Mouse (Mus musculus) cerebellum, adult 11 months (tissue): Measurements from ENCODE around the gene Gm12216.
A peak's percentile ranks its signal among the peaks of the same experiment; 100 is the strongest.
"Not testable (repeated sequence)": the region's sequence is repeated elsewhere in the genome, so short reads cannot be mapped to it uniquely, and the experiment has no call there.

Source experiments
- DNase-seq: peaks from one replicate; pipeline ENCODE4 v3.0.0; 2022

The Gm12216 gene

DNA sequence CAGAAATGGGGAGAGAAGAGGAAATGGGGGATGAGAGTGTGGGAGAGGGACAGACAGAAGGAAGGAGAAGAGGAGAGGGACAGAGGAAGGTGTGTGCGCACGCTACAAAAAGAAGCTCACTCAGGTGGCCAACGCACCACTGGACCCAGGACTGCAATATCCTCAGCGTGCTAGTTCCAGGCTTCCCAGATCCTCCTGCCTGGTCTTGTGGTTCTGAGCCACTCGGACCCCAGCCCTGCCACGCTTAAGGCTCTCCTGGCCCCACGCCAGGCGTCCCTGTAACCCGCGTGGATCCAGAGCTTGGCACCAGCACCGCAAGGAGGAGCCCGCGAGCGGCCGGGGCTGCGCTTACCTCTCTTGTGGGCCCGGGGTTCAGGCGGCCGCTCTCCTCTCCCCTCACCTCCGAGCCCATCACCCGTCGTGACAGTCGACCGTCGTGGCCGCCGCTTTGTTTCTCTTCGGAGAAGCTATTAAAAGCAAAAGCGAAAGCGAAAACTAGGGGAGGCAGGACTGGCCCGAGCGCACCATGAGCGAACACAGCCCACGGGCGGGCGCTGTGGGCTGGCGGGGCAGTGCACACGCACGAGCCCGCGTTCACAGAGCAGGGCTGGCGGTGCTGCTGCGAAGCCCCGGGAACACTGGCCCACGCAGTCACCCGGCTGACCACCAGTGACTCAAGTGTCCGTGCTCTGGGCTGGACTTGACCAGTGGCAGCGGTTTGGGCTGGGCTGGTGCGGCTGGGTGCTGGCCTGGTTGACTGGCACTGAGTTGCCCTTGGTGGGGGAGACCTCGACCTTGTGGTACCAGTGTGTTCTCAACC lies at the start of gene Gm12216:
Gene Gm12216 (minus strand): TSS at position 496 of the 820 bp plus-strand sequence.
- DNase-seq, result peak; percentile 19

DNA sequence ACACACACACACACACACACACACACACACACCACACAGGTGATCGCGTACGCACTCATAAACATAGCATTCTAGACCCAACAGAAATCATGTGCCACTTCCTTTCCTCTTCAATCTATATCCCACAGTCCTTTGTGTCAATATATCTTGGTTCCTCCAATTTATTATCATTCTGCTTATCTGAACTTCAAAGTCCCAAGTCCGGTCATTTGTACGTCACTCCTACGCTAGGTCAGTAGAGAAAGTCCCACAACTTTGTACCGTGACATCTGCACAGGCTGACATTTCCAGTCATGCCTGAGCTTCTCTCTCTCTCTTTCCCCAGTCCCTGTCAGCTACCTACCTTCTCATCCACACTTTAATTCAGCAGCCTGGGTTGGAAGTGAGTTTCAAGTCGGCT lies 49.6 kb upstream of the Gm12216 start:
- DNase-seq, result no peak

DNA sequence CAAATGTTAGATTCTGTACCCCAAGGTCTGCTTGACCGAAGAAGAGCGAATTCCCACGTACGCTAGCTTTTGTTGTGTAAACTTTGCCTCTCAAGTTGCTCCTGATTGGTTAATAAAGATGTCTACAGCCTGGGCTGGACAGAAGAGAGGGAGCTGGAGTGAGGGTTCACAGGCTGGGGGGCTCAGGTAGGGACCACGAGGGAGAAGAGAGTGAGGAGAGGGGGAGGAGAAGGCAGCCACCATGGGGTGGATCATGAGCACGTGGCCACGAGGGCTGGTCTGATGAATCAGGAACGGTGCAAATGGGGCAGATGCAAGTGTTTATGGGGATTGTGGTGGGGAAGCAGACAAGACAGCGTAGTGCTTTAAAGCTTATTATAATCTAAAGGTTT lies 45.5 kb upstream of the Gm12216 start:
- DNase-seq, result no peak

DNA sequence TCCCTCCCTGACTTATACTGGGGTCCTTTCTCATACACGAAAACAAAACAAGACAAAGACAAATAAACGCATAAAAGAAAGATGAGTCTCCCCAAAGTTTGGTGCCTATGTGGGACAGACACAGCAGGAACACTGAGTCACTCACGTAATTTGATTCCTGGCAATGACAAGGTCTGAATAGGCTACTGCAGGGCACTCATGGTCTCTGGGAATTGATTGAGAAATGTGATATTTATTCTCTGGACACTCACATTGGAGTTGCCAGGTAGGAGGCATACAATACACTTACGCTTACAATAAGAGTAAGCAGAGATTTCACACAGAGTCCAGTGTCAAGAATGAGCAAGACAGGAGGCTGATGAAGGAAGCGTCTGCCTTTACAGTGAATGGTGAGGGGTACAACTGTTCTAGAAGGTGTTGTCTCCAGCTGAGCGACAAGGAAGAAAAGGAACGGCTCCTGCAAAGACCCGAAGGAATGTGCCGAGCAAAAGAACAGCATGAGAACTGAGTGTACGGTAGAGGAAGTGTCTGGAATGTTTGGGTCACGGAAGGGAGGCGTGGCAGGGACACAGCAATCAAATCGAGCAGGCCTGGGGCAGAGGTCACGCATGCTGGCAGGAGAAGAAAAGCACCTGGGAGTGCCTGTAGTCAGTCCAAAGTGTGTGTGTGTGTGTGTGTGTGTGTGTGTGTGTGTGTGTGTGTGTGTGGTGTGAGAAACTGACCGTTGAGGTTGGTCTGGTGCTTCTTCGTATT lies 44.9 kb upstream of the Gm12216 start:
- DNase-seq, result no peak

DNA sequence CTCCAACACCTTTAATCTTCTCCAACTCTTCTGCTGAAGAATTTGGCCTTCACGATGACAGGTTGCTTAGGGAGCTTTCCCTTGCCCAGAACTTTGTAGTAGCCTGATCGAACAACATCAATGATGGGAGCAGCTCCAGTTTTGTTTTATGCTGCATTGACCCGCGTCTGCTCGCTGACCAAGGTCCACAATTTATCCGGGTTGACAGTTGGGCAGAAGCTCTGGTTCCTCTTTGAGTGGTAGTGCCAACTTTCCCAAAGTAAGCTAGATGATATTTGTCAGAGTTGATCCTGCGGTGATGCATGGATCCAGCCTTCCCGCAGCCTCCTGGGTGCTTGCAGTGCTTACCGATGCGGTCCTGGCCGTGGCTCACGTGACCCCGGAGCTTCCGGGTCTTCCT lies 43.7 kb upstream of the Gm12216 start:
- DNase-seq, result no peak

DNA sequence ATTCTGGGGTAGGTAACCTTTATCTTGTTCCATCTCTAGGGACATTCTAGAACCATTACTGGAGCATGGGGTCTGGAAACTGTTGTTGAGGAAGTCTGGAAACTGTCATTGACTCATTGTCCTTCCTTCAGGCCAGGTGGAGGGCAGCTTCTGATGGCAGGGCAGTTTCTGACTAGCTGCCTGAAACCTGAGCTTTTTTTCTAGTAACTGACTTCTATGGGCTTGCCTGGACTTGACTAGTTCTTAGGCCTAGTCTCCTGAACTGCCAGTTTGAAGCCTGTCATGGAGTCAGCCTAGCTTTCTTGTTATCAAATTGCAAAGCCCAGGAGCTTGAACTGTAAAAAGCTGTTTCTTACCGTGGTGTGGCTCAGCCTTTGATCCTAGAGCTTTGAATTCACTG lies 41.9 kb upstream of the Gm12216 start:
- no peak for DNase-seq

DNA sequence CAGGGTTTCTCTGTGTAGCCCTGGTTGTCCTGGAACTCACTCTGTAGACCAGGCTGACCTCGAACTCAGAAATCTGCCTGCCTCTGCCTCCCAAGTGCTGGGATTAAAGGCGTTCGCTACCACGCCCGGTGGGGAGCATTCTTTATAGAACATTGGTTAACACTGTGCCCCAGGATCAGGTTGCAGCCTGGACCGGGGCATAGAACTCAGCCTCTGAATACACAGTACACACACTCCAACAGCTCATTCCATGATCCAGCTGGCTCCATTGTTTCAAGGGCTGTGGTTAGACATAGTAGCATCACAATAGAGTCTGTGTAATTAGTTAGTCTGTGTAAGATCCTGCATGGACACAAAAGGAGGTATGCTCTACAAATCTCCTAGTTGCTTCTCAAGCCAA lies 40.9 kb upstream of the Gm12216 start:
- DNase-seq, result no peak

DNA sequence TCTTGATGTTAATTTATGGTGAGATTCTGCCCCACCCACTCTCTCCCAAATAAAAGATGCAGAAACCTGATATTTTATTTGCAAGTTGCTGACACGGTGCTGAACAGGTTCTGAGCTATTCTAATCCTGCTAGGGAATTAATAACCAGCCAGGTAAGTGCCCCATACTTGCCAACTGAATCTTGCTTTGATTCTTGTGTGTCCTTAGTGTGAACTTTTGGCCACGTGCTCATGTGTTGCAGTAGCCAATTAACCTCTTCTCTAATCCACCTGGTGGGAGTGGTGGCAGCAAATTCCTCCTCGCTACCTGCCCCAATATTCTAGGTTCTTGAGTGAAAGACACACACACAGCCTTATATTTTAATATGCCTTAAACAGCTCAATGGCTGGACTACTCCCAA lies 39.9 kb upstream of the Gm12216 start:
- no peak for DNase-seq

DNA sequence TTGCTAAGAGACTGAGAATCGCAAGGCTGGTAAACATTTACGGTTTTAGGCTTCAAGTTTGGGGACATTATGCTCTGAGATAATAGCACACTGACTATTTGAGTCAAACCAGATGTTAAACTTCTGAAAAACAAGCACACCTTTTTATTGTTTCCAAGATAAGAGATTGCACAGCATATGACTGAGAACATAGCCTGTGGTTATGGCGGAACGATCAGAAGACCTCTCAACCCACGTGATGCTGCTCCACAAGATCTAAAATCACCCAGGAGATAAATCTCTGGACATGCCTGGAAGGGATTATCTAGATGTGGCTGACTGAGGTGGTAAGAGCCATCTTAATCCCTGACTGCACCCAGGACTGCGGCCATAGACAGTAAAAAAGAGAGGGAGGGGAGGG lies 37.9 kb upstream of the Gm12216 start:
- DNase-seq, result no peak

DNA sequence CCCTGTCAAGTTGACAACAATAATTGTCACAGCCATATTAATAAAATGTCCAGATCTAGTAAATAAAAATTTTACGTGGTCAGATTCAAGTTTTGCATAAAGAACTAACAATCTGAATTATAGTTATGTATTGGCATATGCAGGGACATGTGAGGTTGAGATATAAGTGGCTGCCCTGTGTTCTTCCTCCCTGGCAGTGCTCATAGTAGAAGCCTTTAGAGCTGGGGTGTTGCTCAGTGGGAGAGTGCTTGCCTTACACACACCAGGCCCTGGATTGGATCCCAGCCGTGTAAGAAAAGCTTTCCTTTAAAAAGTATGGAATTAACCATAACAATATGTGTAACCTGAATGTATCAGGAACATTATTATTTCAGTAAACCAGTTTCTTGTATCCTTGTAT lies 34.4 kb upstream of the Gm12216 start:
- DNase-seq, result no peak

DNA sequence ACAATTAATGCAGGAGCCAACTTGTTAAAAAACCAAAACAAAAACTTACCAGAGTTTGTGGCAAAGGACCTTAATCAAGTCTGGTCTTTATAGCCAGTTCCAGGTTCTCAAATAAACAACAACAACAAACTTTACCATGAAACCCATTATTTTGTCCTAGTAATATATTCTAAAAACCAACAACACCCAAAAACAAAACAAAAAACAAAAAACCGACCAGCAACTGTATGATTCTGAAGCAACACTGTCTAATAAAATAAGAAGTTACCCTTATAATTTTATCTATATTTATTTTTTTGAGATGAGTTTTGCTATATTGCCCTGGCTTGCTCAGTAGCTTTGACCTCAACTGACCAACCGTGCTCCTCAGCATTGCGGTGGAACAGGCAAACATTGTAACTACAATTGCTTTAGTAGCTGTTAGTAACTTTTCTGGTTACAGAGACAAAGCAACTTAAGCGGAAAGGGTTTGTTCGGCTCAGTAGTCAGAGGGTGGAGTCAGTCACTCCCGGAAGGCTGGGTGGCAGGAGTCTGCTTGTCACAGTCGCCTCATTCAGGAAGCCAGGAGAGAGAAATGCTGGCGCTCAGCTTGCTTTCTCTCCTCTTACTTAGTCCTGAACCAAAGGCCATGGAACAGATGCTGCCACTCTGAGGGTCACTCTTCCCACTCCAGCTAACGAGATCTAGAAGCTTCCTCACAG lies 33.8 kb upstream of the Gm12216 start:
- no peak for DNase-seq

DNA sequence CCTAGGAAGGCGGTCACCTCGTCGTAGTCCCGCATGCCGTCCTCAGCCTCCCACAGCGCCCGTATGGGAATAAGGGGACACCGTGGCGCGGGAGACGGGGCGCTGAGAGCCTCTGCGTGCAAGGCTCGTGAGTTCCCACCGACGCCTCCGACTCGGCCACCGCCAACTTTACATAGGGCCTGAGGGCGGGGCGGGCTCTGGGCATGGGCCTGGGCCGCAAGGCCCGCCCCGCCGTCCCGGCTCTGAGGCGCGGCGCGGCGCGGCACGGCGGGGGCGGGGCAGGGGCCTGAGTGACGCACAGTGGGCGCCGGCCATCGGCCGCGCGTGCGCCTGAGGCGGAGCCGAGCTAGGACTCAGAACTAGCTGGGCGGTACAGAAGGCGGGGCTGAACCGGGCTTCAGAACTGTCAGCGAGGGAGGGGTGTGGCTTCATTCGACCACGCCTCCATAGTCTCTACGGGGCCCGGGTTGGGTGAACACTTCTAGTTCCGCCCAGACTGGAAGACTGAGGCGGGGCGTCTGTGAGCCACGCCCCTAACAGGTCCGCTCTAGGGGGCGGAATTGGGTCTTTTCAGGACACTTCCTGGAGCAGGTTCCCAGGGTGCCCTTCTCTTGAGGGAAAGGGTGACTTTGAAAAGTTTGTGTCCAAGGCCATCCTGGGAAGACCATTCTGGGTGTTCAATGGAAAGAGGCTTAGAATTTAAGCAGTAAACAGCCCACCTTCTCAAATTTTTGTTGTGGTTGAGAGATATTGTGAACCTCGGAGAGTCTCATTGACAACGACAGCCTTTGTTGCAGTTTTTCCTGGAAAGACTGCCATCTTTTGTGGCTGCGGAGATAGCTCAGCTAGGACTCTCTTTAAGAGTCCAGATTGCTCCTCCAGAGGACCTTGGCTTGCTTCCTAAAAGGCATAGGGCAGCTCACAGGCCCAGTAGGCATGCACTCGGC lies 32.7 kb upstream of the Gm12216 start, which contains the start of gene Slc22a5:
Gene Slc22a5 (minus strand): TSS at position 156 of the 947 bp plus-strand sequence.
- peak; percentile 99 for DNase-seq

DNA sequence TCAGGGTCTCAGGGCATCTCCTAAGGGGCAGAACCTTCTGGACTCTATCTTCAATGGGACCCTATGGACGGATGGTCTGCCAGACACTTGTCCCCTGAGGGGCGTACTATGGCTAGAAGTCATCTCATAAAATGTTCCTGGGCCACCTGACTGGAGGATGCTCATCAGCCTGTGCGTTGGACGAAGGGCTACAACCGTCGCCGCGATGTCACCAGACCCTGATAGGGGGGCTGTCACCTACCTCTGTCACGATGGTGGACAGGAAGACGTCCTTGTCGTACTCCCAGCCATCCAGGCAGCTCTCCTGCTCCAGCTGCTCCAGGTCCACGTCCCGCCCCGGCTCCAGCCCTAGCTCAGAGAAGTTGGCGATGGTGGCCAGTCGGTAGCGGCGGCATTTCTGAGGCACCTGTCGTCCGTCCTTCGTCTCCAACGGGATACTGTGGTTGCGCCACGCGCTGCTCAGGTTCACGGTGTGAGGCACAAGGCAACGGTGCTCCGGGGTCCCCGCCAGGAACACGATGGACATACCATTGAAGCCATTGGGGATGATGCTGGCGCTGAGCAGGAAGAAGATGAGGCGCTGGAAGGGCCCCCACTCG lies 31.9 kb upstream of the Gm12216 start:
- no peak for DNase-seq

DNA sequence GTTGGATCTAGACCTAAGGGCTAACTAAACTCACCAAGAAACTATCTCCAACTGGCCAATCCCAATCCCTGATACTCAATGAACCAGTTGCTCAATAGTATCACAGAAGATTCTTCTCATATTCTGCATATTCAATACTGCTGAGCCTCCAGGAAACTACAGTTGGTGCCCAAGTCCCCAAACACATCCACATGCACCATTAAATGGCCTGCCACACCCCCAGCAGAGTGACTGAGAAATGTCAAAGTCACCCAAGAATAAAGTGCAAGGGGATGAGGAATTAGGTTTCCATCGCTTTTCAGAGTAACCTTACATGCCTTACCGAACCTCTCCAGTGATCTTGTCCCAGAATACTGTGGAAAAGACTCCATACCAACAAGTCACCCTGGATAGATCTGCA lies 31.2 kb upstream of the Gm12216 start:
- no peak for DNase-seq

DNA sequence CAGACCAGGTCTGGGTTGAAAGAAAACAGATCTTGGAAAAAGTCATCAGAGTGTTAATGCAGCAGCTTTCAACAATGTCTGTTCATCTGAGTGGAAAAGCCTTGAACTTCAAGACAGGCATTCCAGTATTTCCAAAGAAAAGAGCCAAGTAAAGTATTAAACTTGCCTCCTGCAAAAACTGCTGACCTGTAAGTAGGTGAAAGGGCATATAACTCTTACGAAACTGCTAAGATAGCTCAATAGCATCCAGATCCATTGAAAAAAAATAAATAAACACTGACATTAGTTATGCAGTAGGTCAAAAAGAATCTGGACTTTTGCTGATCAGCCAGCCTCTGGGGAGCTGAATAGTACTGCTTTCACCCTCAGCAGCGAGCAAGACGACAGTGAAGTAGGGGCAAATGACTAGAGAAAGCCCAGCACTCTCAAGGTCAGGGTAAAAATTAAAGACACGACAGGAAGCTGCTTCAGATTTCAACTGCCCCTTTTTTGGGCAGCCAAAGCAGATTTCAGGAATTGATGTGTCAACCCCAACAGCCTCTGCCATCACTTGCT lies 30.1 kb upstream of the Gm12216 start:
- DNase-seq, result no peak

DNA sequence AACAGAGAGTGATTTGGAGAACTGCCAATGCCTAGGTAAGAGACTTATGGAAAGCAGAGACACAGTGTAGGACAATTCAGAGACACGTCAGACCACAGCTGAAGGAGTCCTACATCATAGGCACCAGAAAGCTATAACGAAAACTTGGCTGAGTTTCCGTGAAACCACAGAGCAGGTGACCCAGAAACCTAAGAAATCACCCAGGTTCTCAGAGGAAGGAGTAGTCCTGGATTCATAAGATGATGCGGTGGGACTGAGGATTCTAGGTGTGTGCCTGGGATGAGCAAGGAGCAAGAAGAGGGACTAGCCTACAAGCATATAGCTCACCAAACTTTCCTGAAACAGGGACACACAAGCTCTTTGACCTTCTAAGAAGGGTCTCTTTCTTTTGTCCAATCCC lies 29.2 kb upstream of the Gm12216 start:
- DNase-seq, result no peak

DNA sequence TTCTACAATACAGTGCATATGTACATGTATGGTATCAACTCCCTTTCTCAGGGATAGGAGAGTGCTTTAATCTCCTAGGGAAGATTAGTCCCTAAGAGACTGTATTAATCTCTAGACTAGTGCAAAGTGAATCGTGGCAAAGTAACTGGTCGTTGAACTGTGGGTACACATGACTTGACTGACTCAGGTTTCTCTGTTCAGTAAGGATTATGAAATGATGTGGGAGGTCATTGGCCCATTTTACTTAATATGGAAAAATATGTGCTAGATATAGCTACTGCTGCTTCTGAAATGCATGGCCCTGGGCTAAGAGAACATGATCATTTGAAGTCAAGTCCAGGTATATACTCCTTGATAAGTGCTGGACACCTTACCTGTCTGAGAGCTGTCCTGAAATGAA lies 24.2 kb upstream of the Gm12216 start:
- no peak for DNase-seq

DNA sequence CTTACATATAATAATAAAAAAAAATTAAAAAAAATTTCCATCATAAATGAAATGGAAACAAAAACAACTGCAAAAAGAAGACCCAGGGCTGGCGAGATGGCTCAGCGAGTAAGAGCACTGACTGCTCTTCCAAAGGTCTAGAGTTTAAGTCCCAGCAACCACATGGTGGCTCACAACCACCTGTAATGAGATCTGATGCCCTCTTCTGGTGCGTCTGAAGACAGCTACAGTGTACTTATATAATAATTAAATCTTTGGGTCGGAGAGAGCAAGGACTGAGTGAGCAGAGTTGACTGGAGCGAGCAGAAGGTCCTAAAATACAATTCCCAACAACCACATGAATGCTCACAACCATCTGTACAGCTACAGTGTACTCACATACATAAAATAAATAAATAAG lies 19.0 kb upstream of the Gm12216 start:
- not testable (repeated sequence) for DNase-seq

DNA sequence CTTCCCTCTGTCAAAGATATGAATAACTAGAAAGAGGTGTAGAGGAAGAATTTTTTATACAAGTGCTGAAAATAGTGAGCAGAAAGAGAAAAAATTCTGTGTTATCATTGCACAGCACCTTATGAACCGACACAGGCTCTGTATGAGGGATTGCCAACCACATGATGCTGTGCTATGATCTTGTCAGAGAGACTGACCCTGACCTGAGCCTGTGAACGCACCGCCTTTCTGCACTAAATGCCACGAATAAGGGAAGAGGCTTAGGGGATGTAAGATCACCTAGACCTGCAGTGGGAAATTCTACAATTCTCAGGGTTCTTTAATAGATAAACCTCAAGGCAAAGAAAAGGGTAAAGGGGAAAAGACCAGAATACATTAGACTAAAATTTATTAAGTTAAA lies 17.4 kb upstream of the Gm12216 start:
- no peak for DNase-seq

DNA sequence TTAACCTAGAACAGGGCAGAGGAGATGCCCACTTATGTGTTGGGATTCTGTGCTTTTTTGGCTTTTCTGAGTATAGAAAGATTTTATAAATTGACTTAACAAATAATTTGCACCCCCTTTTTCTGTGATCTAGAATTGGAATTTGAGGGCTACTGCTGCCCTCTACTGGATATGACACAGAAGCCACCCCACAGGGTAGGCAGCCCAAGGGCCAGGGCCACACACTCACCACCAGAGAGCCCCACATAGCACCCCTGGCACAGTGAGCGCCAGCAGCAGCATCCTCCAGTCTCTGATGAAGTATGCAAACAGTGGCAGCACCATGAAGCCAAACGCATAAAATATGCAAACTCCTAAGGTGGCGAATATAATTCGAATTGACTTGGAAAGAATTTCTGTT lies 15.7 kb upstream of the Gm12216 start:
- DNase-seq, result no peak

DNA sequence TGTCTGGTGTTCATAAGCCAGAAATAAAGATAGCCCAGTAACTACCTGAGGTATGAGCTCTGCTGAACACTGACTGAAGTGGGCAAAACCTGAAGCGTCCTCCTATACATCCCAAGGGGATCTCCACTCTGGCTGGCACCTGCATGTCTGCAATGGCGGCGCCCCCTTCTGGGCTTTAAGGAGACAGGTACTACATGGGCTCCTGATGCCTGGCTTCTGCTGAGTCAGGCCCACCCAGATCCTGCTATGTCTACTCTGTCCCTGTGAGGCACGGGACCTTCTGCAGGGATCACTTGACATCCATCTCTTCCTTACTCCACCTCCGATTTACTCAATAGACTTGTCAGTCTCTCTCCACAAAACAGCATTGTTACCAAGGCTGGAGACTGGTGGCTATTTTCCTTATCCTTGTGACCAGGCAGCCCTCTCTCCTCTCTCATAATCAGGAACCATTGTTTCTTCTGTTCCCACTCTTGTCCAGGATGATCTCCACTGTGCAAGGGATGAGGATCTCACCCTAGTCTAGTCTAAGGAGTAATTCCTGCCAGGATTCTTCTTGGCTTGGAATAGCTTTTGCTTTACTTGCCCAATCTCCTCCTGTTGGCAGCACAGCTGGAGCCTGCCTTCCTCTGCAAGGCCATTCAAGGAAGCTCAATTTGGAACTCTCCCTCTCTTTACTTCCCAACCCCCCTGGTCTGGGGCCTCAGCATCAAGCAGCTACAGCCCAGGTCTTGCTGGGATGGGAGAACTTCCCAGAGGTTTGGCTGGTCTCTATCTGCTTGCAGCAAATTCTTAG lies 15.1 kb upstream of the Gm12216 start:
- DNase-seq, result not testable (repeated sequence)
